Mouse (Mus musculus) forebrain, embryonic 10.5 days (tissue): Measurements from ENCODE around the gene Plekhf1. TPM values are rescaled to one million over a fixed set of nuclear protein-coding genes. Genes with fewer than 3 reads are reported as not detected.
A peak's percentile ranks its signal among the peaks of the same experiment; 100 is the strongest.

ENCODE experiments used
- DNase-seq: peaks from one replicate; pipeline ENCODE4 v3.0.0-alpha.2; 2017; ENCODE audit warnings: low spot score; ENCODE audit errors: extremely low spot score
- H3K27ac ChIP-seq: fragments of 300-500 bp; sonication (generic); 2 replicates; pipeline ENCODE4 v1.5.1; 2016; ENCODE audit warnings: mild to moderate bottlenecking
- H3K27me3 ChIP-seq: fragments of 300-500 bp; sonication (generic); 2 replicates; pipeline ENCODE4 v1.6.1; 2016; ENCODE audit warnings: mild to moderate bottlenecking; ENCODE audit not compliant: poor library complexity, severe bottlenecking
- H3K36me3 ChIP-seq: fragments of 300-500 bp; sonication (generic); replicated peaks from 2 replicates; pipeline ENCODE4 v1.6.1; 2016; ENCODE audit warnings: mild to moderate bottlenecking, moderate library complexity
- H3K4me1 ChIP-seq: fragments of 300-500 bp; sonication (generic); 2 replicates; pipeline ENCODE4 v1.6.1; 2016
- H3K4me3 ChIP-seq: fragments of 300-500 bp; sonication (generic); 2 replicates; pipeline ENCODE4 v1.5.1; 2016; ENCODE audit warnings: mild to moderate bottlenecking, moderate library complexity
- H3K9me3 ChIP-seq: fragments of 300-500 bp; sonication (generic); 2 replicates; pipeline ENCODE4 v1.6.1; 2016; ENCODE audit warnings: mild to moderate bottlenecking, moderate library complexity
- WGBS: fragments of 180-500 bp; shearing (Covaris S2); methylation state at CpG from one replicate; pipeline ENCODE4 v1.1.7; 2016; 5-methylcytosine and 5-hydroxymethylcytosine counted together
- polyA plus RNA-seq: library from polyadenylated mRNA; unstranded; fragments of >200 nt; fragmentation: Nextera tagmentation; extraction: Ambion mirVana; gene quantifications from 2 replicates; pipeline ENCODE4 v1.2.1, GENCODE M21; 2016

The Plekhf1 gene
- polyA plus RNA-seq, 1 experiment from 2014 or later: 2.6 TPM

- no peaks in the 10 kb centered on the region; the same call in 1 of the 2 replicates for H3K27me3 ChIP-seq
- H3K4me3 ChIP-seq: no peak overlapping the region
- no peak for DNase-seq
- H3K4me1 ChIP-seq: peaks cover 22% of the 10 kb centered on the region
- H3K27ac ChIP-seq: no peak overlapping the region
- WGBS: 84% methylated on average over 2 of the region's 2 CpGs
- no peaks in the 10 kb centered on the region for H3K36me3 ChIP-seq
- H3K9me3 ChIP-seq: no peaks in the 10 kb centered on the region
Measured at GRCm38 (mm10) chr7:38181366-38181765, 46.5 kb downstream of the Plekhf1 start.

- H3K9me3 ChIP-seq: no peaks in the 10 kb centered on the region
- no peaks in the 10 kb centered on the region for H3K36me3 ChIP-seq
- H3K4me1 ChIP-seq: peaks cover 24% of the 10 kb centered on the region
- DNase-seq: no peak
- H3K27me3 ChIP-seq: peaks cover 14% of the 10 kb centered on the region; the same call in 1 of the 2 replicates
- WGBS: 77% methylated on average over 3 of the region's 3 CpGs
- H3K4me3 ChIP-seq: no peak overlapping the region
- no peak overlapping the region for H3K27ac ChIP-seq
Measured at GRCm38 (mm10) chr7:38179896-38180295, 47.9 kb downstream of the Plekhf1 start.

DNA sequence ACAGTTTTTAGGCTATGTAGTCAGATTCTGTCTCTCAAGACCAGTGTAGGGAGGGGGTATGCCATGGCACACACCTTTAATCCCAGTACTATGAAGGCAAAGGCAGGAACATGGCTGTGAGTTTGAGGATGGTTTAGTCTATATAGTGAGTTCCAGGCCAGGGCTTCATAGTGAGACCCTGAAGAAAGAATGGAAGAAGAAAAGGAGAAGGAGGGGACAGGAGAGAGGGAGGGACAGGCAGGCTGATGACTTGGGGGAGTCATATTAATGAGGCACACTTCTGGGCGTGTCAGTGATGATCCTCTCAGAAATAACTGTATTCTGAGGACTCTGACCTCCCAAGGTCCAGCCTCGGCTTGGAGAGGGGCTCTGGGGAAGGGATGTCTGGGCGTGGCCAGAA lies 51.8 kb downstream of the Plekhf1 start:
- Histone ChIP-seq H3K4me1 (peaks cover 21% of the 10 kb centered on the region), H3K27ac (no peak overlapping the region), H3K27me3 (peaks cover 38% of the 10 kb centered on the region), H3K36me3 (no peaks in the 10 kb centered on the region), H3K4me3 (no peak overlapping the region), H3K9me3 (no peaks in the 10 kb centered on the region)
- DNase-seq: no peak
- 81% methylated on average over 3 of the region's 3 CpGs for WGBS

DNA sequence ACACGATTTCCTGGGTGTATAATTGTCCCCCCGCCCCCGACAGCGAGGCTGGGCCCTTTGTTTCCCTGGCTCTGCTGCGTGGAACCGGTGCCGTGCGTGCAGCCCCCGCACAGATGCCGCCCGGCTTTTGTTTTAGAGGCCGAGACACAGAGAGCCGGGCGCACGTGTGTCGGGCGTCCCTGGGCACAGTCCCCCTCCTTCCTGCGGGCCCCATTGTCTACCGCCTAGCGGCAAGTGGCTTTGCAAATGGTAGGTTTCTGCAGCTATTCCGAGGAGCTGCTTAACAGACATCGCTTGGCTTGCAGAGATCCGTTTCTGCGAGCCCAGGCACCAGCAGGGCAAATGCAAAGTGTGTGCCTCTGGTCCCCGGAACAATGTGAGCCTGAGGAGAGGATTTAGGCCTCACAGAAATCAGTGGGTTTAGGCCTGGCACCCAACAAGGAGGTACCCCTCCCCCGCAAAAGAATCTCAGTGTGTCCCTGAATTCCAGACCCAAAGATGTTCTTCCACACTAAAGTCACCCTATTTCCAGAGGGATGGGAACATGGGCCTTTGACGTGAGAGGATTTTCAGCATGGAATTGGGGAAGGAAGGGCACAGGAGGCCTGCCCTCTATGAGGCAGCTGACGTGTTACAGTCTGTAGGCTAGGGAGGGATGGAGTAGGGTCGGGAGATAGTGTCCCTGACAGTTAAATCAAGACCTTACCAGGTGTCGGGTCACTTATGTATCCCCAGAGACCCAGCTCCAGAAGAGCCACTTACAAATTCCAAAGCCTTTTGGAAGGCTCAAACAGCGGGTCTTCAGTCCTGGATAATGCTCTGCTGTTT lies 53.3 kb downstream of the Plekhf1 start:
- Histone ChIP-seq H3K9me3 (no peaks in the 10 kb centered on the region; the same call in 1 of the 2 replicates), H3K27ac (peak overlapping the region; percentile 90), H3K4me1 (peaks cover 21% of the 10 kb centered on the region), H3K36me3 (no peaks in the 10 kb centered on the region), H3K4me3 (peak overlapping the region; percentile 49), H3K27me3 (peaks cover 38% of the 10 kb centered on the region)
- WGBS: 10% methylated on average over 31 of the region's 31 CpGs
- DNase-seq: peak; percentile 57

- H3K4me1 ChIP-seq: peaks cover 21% of the 10 kb centered on the region
- no peaks in the 10 kb centered on the region for H3K36me3 ChIP-seq
- H3K9me3 ChIP-seq: no peaks in the 10 kb centered on the region; the same call in 1 of the 2 replicates
- peaks cover 38% of the 10 kb centered on the region for H3K27me3 ChIP-seq
- 11% methylated on average over 14 of the region's 14 CpGs for WGBS
- H3K4me3 ChIP-seq: peak overlapping the region; percentile 49
- DNase-seq: peak; percentile 33
- peak overlapping the region; percentile 90 for H3K27ac ChIP-seq
Measured at GRCm38 (mm10) chr7:38173871-38174270, 53.9 kb downstream of the Plekhf1 start.

DNA sequence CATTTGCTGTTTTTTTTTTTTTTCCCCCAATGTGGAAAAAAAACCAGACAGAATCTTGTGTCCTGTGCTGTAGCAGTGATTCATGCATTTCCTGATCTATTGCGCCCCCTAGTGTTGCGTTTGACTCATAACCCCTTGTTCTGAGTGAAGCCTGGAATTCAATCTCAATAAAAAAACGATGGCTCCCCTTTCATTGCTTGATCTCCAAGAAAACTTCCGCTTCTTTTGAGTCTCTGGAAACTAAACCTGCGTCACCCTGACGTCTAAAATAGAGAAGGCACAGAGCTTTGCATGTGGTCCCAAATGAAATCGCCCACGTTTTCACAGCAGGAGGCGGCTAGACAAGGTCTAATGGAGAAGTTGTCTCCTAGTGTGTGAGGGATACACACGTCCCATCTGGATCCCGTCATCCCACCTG lies 60.1 kb downstream of the Plekhf1 start:
- 21% methylated on average over 11 of the region's 11 CpGs for WGBS

More for the DNA sequence above, 60.1 kb downstream of the Plekhf1 start:
- H3K9me3 ChIP-seq: no peaks in the 10 kb centered on the region; the same call in 1 of the 2 replicates
- DNase-seq: peak; percentile 40
- H3K4me3 ChIP-seq: no peak overlapping the region
- peaks cover 3% of the 10 kb centered on the region for H3K4me1 ChIP-seq
- H3K27me3 ChIP-seq: peaks cover 4% of the 10 kb centered on the region; the same call in 1 of the 2 replicates
- no peak overlapping the region for H3K27ac ChIP-seq
- no peaks in the 10 kb centered on the region for H3K36me3 ChIP-seq

Other genes with a start within 250 kb of the Plekhf1 start
- gene Uri1, start 204.5 kb downstream of the Plekhf1 start, polyA plus RNA-seq: 44.4 and 49.3 TPM in 2 replicates
- 116 and 117 TPM in 2 replicates for gene Ccne1, start 120.5 kb downstream of the Plekhf1 start, polyA plus RNA-seq
- gene 1600014C10Rik, start 44.8 kb downstream of the Plekhf1 start, polyA plus RNA-seq: 14.3 and 14.5 TPM in 2 replicates
- gene Pop4, start 43.4 kb upstream of the Plekhf1 start, polyA plus RNA-seq: 92.0 and 98.3 TPM in 2 replicates